8 mouse cellular contexts compared by ENCODE assay signal in genomic region chr1:133069275-133070120, GRCm38 (mm10). TPM values are rescaled to one million over a fixed set of nuclear protein-coding genes. Genes with fewer than 3 reads are reported as not detected.
A peak's percentile ranks its signal among the peaks of the same experiment; 100 is the strongest.
DNase-seq lines count a peak whose midpoint lies in the region; ATAC-seq and TF ChIP-seq lines count a peak whose summit lies in the region.

No protein-coding gene starts in this region.

- TF ChIP-seq CTCF in spleen, adult 2 months (IDR thresholded peaks at IDR 0.05; ENCODE audit: extremely low read depth, insufficient read depth, insufficient read length, insufficient replicate concordance) = no peak
- TF ChIP-seq CTCF in small intestine, adult 2 months (IDR thresholded peaks at IDR 0.05; ENCODE audit: extremely low read depth, insufficient read length, insufficient replicate concordance, low read depth, low read length) = no peak

- H3K9ac ChIP-seq in hindbrain, embryonic 16.5 days (ENCODE audit: low read depth, low read length) = no peak overlapping the region; the same call in 1 of the 2 replicates

- 0 out of 2 replicates have a peak, but pooled peaks have one; percentile 4 for ATAC-seq in frontal cortex, adult (ENCODE audit: low TSS enrichment)
- no peak for ATAC-seq in hindbrain, embryonic 16.5 days

- peaks cover 16% of the 10 kb centered on the region for H3K4me1 ChIP-seq in spleen, adult 2 months (ENCODE audit: control insufficient read depth, insufficient read depth, insufficient read length)
- H3K4me1 ChIP-seq in hindbrain, embryonic 16.5 days (ENCODE audit: control insufficient read depth, insufficient read depth, low read depth, low read length) = peaks cover 34% of the 10 kb centered on the region
- H3K4me1 ChIP-seq in small intestine, adult 2 months (ENCODE audit: control insufficient read depth, insufficient read depth, insufficient read length, low read length) = peaks cover 2% of the 10 kb centered on the region

- H3K36me3 ChIP-seq in spleen, adult 2 months (ENCODE audit: control insufficient read depth, insufficient read depth, low read length) = peaks cover 18% of the 10 kb centered on the region
- peaks cover 10% of the 10 kb centered on the region; the same call in 1 of the 2 replicates for H3K36me3 ChIP-seq in hindbrain, embryonic 16.5 days (ENCODE audit: control insufficient read depth, insufficient read depth, low read length)
- H3K36me3 ChIP-seq in small intestine, adult 2 months (ENCODE audit: control insufficient read depth, insufficient read depth, low read length) = peaks cover 44% of the 10 kb centered on the region

- peak overlapping the region; percentile 42 for H3K27ac ChIP-seq in spleen, adult 2 months (ENCODE audit: insufficient read depth, low read length)
- peak overlapping the region; percentile 51 for H3K27ac ChIP-seq in hindbrain, embryonic 16.5 days (ENCODE audit: low read depth, low read length)
- H3K27ac ChIP-seq in small intestine, adult 2 months (ENCODE audit: insufficient read depth, low read depth, low read length) = peak overlapping the region; percentile 3

- no peaks in the 10 kb centered on the region for H3K9me3 ChIP-seq in hindbrain, embryonic 16.5 days (ENCODE audit: control insufficient read depth, low read length)

- no peak for TF ChIP-seq POLR2A in spleen, adult 2 months (IDR thresholded peaks at IDR 0.05; ENCODE audit: low read depth, low read length)
- TF ChIP-seq POLR2A in small intestine, adult 2 months (IDR thresholded peaks at IDR 0.05; ENCODE audit: low read depth, low read length) = no peak

- no peak for DNase-seq in frontal cortex, adult 2 months (ENCODE audit: extremely low spot score in 1 of 2, low spot score in 1 of 2)
- no peak for DNase-seq in spleen, adult 2 months (ENCODE audit: low read depth in 1 of 2, low spot score in 2 of 2)
- DNase-seq in spleen, adult 12 weeks (ENCODE audit: low spot score) = no peak
- no peak for DNase-seq in cerebellum, adult 9-10 months
- DNase-seq in embryo, embryonic 10 days (ENCODE audit: low spot score) = no peak

- 59% methylated on average over 12 of the region's 12 CpGs for WGBS in spleen, adult 2 months
- 79% methylated on average over 11 of the region's 12 CpGs for WGBS in hindbrain, embryonic 16.5 days
- WGBS in small intestine, adult 2 months = 76% methylated on average over 12 of the region's 12 CpGs

- H3K27me3 ChIP-seq in spleen, adult 2 months (ENCODE audit: control insufficient read depth, insufficient read depth, low read length) = no peaks in the 10 kb centered on the region
- no peaks in the 10 kb centered on the region for H3K27me3 ChIP-seq in hindbrain, embryonic 16.5 days (replicated peaks; ENCODE audit: control insufficient read depth, insufficient read depth, low read length)
- H3K27me3 ChIP-seq in small intestine, adult 2 months (ENCODE audit: control insufficient read depth, insufficient read depth, low read length) = no peaks in the 10 kb centered on the region

- H3K4me3 ChIP-seq in spleen, adult 2 months (ENCODE audit: extremely low read depth, insufficient read depth, insufficient read length) = no peak overlapping the region
- no peak overlapping the region for H3K4me3 ChIP-seq in hindbrain, embryonic 16.5 days (ENCODE audit: low read length)
- no peak overlapping the region for H3K4me3 ChIP-seq in small intestine, adult 2 months (ENCODE audit: low read depth, low read length)

- H3K4me2 ChIP-seq in hindbrain, embryonic 16.5 days (ENCODE audit: low read length) = no peak overlapping the region

RNA-seq across cellular contexts. Expression of gene Pik3c2b, which starts 24.0 kb away (rescaled TPM):
- polyA plus RNA-seq in frontal cortex, adult 2 months (2012; rRNA removed) = 14.9 and 16.2 TPM in 2 replicates
- polyA plus RNA-seq in spleen, adult 2 months (2012; rRNA removed) = 22.2 and 30.5 TPM in 2 replicates
- polyA plus RNA-seq in hindbrain, embryonic 16.5 days (2015; fragmentation: Nextera tagmentation; extraction: Ambion mirVana) = 10.3 and 11.4 TPM in 2 replicates
- polyA plus RNA-seq in small intestine, adult 2 months (2012; rRNA removed) = 13.2 and 23.9 TPM in 2 replicates

RNA-seq across cellular contexts. Expression of gene Mdm4, which starts 39.1 kb away (rescaled TPM):
- polyA plus RNA-seq in frontal cortex, adult 2 months (2012; rRNA removed) = 67.2 TPM in 2 replicates
- 34.0 and 39.3 TPM in 2 replicates for polyA plus RNA-seq in spleen, adult 2 months (2012; rRNA removed)
- polyA plus RNA-seq in hindbrain, embryonic 16.5 days (2015; fragmentation: Nextera tagmentation; extraction: Ambion mirVana) = 30.2 and 30.3 TPM in 2 replicates
- 6.1 and 11.2 TPM in 2 replicates for polyA plus RNA-seq in small intestine, adult 2 months (2012; rRNA removed)
